Mouse (Mus musculus): ENCODE data around the gene Lctl. TPM values are rescaled to one million over a fixed set of nuclear protein-coding genes. Genes with fewer than 3 reads are reported as not detected.

The Lctl gene
- total RNA-seq, 2 experiments from 2014 or later = 0.66 to 0.68 TPM

Other genes starting within 250 kb of the Lctl start
- gene Smad6, start 95.1 kb upstream of the Lctl start, total RNA-seq (2021) = 1 to 10 TPM; 3.0 to 4.6 TPM
- 1 to 10 TPM; 3.1 to 5.3 TPM for gene Zwilch, start 56.0 kb downstream of the Lctl start, total RNA-seq (2021)
- gene Rpl4, start 56.2 kb downstream of the Lctl start, total RNA-seq (2021) = 100 to 1,000 TPM; 811 to 822 TPM
- 10 to 100 TPM; 17.4 to 17.5 TPM for gene Snapc5, start 62.1 kb downstream of the Lctl start, total RNA-seq (2021)
- gene Uchl4, start 118.1 kb downstream of the Lctl start, total RNA-seq (2021) = 1 to 10 TPM; 2.0 to 2.9 TPM
- gene Map2k1, start 136.5 kb downstream of the Lctl start, total RNA-seq (2021) = 10 to 100 TPM; 69.8 to 71.6 TPM
- gene Tipin, start 164.4 kb downstream of the Lctl start, total RNA-seq (2021) = 10 to 100 TPM; 19.2 to 24.3 TPM
- 10 to 100 TPM; 12.6 to 16.7 TPM for gene Dis3l, start 224.1 kb downstream of the Lctl start, total RNA-seq (2021)

All from gastrocnemius, postnatal 10 days (tissue).